In genomic region chr5:61553526-61553925, GRCm38 (mm10) we compare ENCODE assay signal across 31 mouse cellular contexts.
"Had no signal": no experiment of that assay in that cellular context is flagged by ENCODE, and none has a peak within 500 bp of the region (broad histone marks: within the 10 kb centered on the region; RNA-seq: fewer than 3 reads in every experiment).

No protein-coding gene starts in this region.

- H3K9ac ChIP-seq: limb, embryonic 12.5 days; limb, embryonic 13.5 days; limb, embryonic 15.5 days; liver, embryonic 12.5 days; liver, embryonic 13.5 days; liver, embryonic 14.5 days; liver, embryonic 15.5 days; liver, postnatal 0 days; lung, embryonic 14.5 days; lung, embryonic 15.5 days; midbrain, embryonic 12.5 days; midbrain, embryonic 13.5 days; midbrain, embryonic 15.5 days had no signal

- H3K27ac ChIP-seq: left cerebral cortex, adult 2 months; limb, embryonic 10.5 days; limb, embryonic 12.5 days; limb, embryonic 13.5 days; limb, embryonic 15.5 days; liver, embryonic 12.5 days; liver, embryonic 13.5 days; liver, embryonic 14.5 days; liver, embryonic 15.5 days; lung, embryonic 15.5 days; macrophage; midbrain, embryonic 10.5 days; midbrain, embryonic 12.5 days; midbrain, embryonic 13.5 days; midbrain, embryonic 15.5 days had no signal

- H3K9me3 ChIP-seq: limb, embryonic 10.5 days; limb, embryonic 12.5 days; limb, embryonic 13.5 days; limb, embryonic 15.5 days; liver, embryonic 12.5 days; liver, embryonic 13.5 days; liver, embryonic 15.5 days; lung, embryonic 15.5 days; megakaryocyte, embryonic 14.5 days; midbrain, embryonic 10.5 days; midbrain, embryonic 12.5 days; midbrain, embryonic 13.5 days; midbrain, embryonic 15.5 days had no signal

- H3K4me1 ChIP-seq: limb, embryonic 10.5 days; limb, embryonic 12.5 days; limb, embryonic 13.5 days; limb, embryonic 15.5 days; liver, embryonic 12.5 days; liver, embryonic 13.5 days; liver, embryonic 15.5 days; lung, embryonic 15.5 days; megakaryocyte, embryonic 14.5 days; midbrain, embryonic 10.5 days; midbrain, embryonic 12.5 days; midbrain, embryonic 13.5 days; midbrain, embryonic 15.5 days had no signal

- DNase-seq: left cerebral cortex, postnatal 4 days; liver; liver, embryonic 13.5 days; liver, postnatal 0 days; lung, adult 18-20 months; lung, adult 2 months; lung, embryonic 14.5 days; lung, postnatal 14 days; lung, postnatal 36 days; lung, postnatal 4 days; midbrain, embryonic 14.5 days had no signal

- H3K27me3 ChIP-seq: limb, embryonic 12.5 days; limb, embryonic 13.5 days; limb, embryonic 15.5 days; liver, embryonic 12.5 days; liver, embryonic 13.5 days; liver, embryonic 15.5 days; lung, embryonic 15.5 days; megakaryocyte, embryonic 14.5 days; midbrain, embryonic 12.5 days; midbrain, embryonic 13.5 days; midbrain, embryonic 15.5 days had no signal

- ATAC-seq: liver, embryonic 12.5 days; liver, postnatal 0 days; lung, postnatal 0 days; midbrain, embryonic 13.5 days; midbrain, embryonic 15.5 days; midbrain, embryonic 16.5 days had no signal

- H3K4me2 ChIP-seq: limb, embryonic 12.5 days; limb, embryonic 13.5 days; limb, embryonic 15.5 days; liver, embryonic 11.5 days; liver, embryonic 12.5 days; liver, embryonic 13.5 days; liver, embryonic 15.5 days; lung, embryonic 14.5 days; lung, embryonic 15.5 days; midbrain, embryonic 11.5 days; midbrain, embryonic 12.5 days; midbrain, embryonic 13.5 days; midbrain, embryonic 15.5 days had no signal

- H3K4me3 ChIP-seq: left cerebral cortex, adult 2 months; limb, embryonic 10.5 days; limb, embryonic 12.5 days; limb, embryonic 13.5 days; limb, embryonic 15.5 days; liver, embryonic 12.5 days; liver, embryonic 13.5 days; liver, embryonic 15.5 days; lung, embryonic 15.5 days; megakaryocyte, embryonic 14.5 days; midbrain, embryonic 10.5 days; midbrain, embryonic 12.5 days; midbrain, embryonic 13.5 days; midbrain, embryonic 15.5 days; myocyte had no signal

- H3K36me3 ChIP-seq: limb, embryonic 10.5 days; limb, embryonic 12.5 days; limb, embryonic 13.5 days; limb, embryonic 15.5 days; liver, embryonic 12.5 days; liver, embryonic 13.5 days; liver, embryonic 15.5 days; lung, embryonic 15.5 days; midbrain, embryonic 10.5 days; midbrain, embryonic 12.5 days; midbrain, embryonic 13.5 days; midbrain, embryonic 15.5 days had no signal
